Mouse (Mus musculus) erythroid progenitor cell, adult 5-6 weeks (primary cell): ENCODE data around the gene Mroh9. TPM values are rescaled to one million over a fixed set of nuclear protein-coding genes. Genes with fewer than 3 reads are reported as not detected.

Source experiments
- ATAC-seq: replicated peaks from 2 replicates; pipeline ENCODE4 v1.8.0; 2016; ENCODE audit warnings: moderate number of reproducible peaks, mild to moderate bottlenecking, moderate TSS enrichment, inconsistent platforms; ENCODE audit not compliant: poor library complexity, low FRiP score, severe bottlenecking
- total RNA-seq, 2 experiments: library from RNA; stranded (forward) in 1 of 2; stranded (reverse) in 1 of 2; fragments of 150-400 nt in 1 of 2; fragments of 186-747, 209-891 nt in 1 of 2; gene quantifications; 2 replicates each; pipeline versions ENCODE4 v1.2.3 to v1.2.4; 2015 to 2017; ENCODE audit warnings: low replicate concordance in 2 of 2

Mroh9 gene
- total RNA-seq, 2 experiments from 2014 or later = not detected

DNA sequence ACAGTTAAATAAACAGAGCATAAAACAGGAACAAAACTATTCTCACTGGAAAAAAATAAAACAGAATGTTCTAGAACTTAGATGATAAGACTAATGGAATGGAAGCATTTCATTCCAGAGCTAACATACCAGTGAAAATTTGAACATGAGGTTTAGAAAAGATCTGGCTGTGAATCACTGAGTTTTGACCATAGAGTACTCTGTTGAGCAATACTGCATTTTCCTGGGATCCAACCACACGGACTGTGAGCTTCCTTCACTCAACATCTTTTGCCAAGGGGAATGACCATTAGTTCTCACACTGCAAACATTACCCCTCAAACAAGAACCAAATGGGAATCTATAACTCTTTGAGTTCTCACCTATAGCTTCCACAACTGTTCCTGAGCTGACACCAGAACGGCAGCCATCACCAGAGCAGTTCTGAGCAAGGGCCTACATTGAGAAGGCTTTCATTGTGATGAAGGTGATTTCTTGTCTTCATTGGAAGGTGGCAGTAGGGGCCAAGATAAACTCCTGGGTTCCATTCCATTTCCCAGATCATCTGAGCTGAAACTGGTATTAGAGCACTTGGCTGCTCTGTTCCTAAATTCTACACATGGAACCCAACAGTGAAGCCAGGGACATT is 99.2 kb downstream of the Mroh9 start:
- no peak for ATAC-seq

DNA sequence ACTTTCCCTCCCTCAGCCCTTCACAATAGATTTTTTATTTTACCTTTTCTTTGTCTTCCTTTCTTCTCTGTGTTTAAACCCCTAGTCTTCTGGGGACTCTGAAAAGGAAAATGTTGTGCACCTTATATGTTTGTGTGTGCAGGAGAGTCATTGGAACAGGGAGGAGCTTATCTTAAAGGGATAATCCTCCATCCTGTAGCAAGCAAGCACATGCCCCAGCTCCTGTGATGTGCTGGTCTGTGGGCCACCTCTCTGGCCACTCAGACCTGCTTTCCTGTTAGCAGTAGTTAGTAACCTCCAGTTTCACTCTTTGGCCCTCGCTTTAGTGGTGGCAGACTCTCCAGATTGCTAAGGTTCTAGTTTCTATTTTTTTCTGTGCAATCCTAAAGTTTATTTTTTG is 101.0 kb downstream of the Mroh9 start, which contains the start of gene Fmo3:
Gene Fmo3 (minus strand): TSS at position 101 of the 400 bp plus-strand sequence.
- no peak for ATAC-seq

Other genes starting within 250 kb of the Mroh9 start
- gene Fmo1, start 219.1 kb downstream of the Mroh9 start, total RNA-seq (2015; ENCODE audit: low replicate concordance) = 2.9 TPM in 1 of 2 replicates, not detected in the other
- 1.3 TPM in 1 of 2 replicates, not detected in the other for gene Fmo1, start 219.1 kb downstream of the Mroh9 start, total RNA-seq (2017; ENCODE audit: low replicate concordance)
- 2.2 TPM in 1 of 2 replicates, not detected in the other for gene Fmo2, start 186.9 kb downstream of the Mroh9 start, total RNA-seq (2015; ENCODE audit: low replicate concordance)
- gene Fmo2, start 186.9 kb downstream of the Mroh9 start, total RNA-seq (2017; ENCODE audit: low replicate concordance) = 0.68 TPM in 1 of 2 replicates, not detected in the other
- not detected in 2 replicates for gene Fmo6, start 148.2 kb downstream of the Mroh9 start, total RNA-seq (2015; ENCODE audit: low replicate concordance)
- gene Fmo6, start 148.2 kb downstream of the Mroh9 start, total RNA-seq (2017; ENCODE audit: low replicate concordance) = not detected in 2 replicates
- not detected in 2 replicates for gene Fmo3, start 101.1 kb downstream of the Mroh9 start, total RNA-seq (2015; ENCODE audit: low replicate concordance)
- gene Fmo3, start 101.1 kb downstream of the Mroh9 start, total RNA-seq (2017; ENCODE audit: low replicate concordance) = not detected in 2 replicates
- gene Prrx1, start 228.0 kb upstream of the Mroh9 start, total RNA-seq (2015; ENCODE audit: low replicate concordance) = 0.42 TPM in 1 of 2 replicates, not detected in the other
- 0.51 TPM in 1 of 2 replicates, not detected in the other for gene Prrx1, start 228.0 kb upstream of the Mroh9 start, total RNA-seq (2017; ENCODE audit: low replicate concordance)